Mouse (Mus musculus) spleen, postnatal 4 days (tissue): ENCODE data around the gene Hk1.

ENCODE experiments used
- DNase-seq, 2 experiments: peaks; one replicate each; pipeline ENCODE4 v3.0.0; 2022; ENCODE audit warnings: low spot score in 2 of 2

Hk1 gene

DNA sequence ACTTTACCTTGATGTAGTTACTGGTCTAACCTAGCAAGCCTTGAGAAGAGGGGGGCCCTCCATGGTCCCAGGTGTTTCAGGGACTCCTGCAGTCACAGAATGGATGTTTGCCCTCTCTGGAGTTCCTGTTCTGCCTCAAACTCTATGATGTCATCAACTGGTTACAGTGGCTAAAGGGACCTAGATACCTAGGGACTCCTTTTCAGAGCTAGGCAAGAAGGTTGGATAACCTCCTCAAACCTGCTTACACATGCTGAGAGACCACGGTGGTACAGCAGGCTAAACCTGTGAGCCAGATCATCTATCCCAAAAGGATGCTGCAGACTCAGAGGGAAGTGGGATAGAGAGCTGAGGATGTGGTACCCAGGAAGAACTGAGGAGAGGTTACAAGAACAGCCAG, at the start of gene Hk1:
TSS of gene Hk1 (minus strand) at position 101 of the 400 bp plus-strand sequence.
- no peak for DNase-seq

DNA sequence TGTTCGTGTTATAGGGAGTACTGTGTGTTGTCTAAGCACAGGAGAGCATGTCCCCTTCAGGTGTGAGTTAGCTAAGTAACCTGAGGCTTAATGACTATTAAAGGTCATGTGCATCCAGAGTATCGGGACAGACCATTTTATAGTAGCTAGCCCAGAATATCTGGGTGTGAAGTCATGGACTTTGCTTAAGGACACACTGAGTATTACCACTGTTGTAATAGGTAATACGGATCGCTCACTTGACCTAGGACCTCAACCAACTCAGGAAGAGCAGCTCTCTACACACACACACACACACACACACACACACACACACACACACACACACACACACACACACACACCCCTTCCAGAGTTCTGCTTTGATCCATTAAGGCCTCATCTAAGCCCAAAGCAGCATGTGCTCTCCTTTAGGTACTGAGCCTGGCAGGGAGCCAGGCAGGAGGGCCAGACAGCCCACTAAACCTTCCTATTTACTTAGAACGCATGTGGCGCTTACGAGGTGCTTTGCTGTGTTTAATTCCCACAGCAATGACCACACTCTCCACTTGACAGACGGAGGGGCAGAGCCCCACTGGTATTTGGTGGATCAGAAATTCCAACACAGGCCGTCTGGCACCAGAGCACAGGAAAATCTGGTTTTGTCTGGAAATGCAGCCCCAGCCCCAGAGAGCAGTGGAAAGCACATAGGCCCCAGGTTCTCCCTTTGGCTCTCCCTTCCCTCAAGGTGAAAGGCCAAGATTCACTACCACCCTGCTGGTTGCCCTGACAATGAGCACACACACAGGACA, 45.6 kb upstream of the Hk1 start:
- DNase-seq: no peak

DNA sequence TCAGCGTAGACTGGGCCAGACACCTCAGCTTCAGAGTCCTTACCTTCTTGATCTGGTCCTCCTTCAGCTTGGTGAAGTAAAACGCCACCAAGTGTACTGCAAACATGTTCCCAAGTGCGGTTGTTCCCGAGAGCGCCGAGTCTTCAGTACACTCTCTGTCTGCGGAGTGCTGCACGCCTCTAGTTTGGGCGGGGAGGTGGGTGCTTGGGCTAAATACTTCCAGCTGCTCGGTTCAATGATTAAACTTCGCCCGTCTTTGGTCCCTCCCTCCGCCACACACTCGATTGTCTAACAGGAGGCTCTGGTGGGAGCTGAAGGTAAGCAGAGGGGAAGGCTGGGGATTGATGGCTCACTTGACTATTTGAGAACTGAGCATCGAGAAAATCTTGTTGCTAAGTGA, 42.5 kb upstream of the Hk1 start, which contains the start of gene Hkdc1:
TSS of gene Hkdc1 (minus strand) at position 237 of the 400 bp plus-strand sequence.
- no peak for DNase-seq

DNA sequence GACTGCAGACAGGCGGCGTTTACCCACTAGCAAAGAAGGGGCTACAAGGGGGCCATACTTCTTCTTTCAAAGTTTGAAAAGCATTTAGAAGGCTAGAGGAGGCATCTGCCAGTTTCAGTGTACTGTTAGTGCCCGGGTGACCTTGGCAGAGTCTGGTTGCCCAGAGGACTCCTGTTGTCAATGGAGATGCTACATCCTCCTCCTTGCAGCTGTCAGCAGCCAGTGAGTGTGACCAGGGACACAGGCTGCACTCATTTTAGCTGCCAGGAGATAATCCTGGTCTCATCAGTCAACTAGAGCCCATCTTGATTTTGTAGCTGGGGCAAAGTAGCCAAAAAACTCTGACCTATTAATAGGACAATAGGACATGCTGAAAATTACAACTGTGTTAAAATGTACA, 41.4 kb upstream of the Hk1 start:
- DNase-seq: no peak

DNA sequence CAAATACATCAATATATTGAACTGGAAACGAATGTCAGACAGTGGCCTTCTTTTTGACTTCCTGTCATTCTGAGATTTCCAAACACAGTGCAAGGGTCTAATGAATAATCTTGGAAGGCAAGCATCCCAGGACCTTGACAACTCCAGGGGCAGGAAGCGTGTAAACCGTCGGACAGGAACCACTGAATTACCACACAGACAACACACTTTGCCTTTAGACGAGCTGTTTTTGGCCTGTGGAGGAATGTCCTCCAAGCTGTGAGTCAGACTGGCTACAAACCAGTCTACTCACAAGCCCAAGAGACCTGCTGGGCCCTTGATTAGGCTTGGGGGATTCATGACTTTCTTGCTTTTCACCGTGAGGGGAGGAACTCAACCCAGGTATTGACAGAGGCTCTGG, 40.7 kb upstream of the Hk1 start:
- DNase-seq: no peak

DNA sequence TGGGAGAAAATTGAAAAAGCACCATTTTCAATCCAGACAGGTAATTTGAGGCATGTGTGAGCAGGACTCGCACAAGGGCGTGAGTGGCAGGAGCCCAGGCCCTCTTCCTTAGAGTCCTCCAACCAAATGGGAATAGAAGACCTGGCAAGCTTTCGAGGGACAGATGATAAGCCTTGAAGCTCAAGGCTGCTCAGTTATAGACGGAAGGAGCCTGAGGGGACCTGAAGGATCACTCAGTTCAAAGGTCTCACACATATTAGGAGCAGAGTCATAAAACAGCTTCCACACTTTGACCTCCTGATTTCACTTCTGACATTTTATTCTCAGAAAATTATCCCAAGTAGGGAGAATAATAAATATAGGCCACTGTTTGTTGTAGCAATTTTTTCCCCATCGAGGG, 39.7 kb upstream of the Hk1 start:
- DNase-seq: no peak

DNA sequence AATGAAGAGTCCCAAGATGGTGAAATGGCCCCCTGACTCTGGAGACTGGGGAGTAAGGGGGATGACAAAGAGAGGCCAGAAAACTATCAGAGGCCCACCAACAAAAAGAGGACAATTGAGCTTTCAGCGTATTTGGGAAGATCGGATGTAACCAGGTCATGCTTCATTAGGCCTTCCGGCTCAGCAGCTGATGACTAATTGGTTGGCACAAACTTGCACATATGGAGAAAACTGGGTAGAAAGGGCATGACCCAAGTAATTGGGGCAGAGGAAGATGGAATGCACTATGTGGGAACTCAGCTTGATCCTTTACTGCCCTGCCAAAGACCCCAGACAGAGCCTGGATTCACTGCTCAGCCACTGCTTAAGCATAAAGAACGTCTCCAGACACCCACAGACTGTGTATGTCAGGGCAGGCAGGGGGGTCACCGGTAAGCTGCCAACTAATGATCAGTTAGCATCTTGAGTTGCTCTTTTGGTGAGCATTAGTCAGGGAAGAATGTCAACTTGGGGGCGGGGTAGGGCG, 39.2 kb upstream of the Hk1 start:
- DNase-seq: no peak

DNA sequence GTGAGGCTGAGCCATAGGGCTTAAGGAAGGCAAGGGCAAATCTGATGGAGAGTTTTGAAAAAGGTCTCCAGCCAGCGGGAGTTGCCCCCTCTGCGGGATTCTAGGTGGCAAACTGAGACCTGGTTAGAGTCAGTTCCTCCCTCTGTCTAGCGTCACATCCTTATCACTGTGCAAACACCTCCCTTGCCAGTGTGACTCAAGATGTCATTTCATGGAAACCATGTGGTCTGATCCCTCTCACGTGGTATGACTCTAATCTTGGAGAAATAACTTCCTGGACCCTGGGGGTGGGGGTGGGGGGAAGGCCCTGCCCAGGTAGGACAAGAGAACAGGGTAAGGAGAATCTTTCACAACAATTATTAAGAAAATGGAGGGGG, 33.9 kb upstream of the Hk1 start:
- DNase-seq: no peak

DNA sequence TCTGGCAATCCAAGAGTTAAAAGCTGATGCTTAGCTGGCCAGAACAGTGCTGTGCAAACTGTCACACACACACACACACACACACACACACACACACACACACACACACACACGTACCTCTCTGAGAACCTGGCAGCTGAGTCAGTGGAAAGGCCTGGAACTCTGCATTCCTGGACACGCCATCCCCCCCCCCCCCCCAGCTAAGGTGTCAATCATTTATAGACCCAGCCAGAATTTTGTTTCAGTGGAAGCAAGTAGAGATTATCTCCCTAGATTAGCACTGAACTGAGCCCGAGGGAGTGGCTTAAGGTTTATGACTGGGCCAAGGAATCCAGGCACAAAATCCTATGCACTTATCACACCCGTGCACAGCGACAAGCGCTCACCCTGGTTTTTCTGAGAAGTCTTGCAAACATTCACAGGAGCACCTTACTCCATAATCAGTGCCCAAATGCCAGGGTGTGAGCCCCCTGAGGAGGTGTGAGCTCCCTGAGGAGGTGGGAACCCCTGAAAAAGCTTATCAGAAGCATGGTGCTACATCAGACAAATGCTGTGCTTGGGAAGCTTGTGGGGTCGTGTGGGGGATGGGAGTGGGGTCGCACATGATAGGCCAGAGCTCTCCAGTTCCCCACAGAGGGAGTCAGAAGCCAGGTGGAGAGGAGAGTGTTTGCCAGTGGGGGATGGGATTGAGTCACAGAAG, 33.3 kb upstream of the Hk1 start:
- DNase-seq: no peak

DNA sequence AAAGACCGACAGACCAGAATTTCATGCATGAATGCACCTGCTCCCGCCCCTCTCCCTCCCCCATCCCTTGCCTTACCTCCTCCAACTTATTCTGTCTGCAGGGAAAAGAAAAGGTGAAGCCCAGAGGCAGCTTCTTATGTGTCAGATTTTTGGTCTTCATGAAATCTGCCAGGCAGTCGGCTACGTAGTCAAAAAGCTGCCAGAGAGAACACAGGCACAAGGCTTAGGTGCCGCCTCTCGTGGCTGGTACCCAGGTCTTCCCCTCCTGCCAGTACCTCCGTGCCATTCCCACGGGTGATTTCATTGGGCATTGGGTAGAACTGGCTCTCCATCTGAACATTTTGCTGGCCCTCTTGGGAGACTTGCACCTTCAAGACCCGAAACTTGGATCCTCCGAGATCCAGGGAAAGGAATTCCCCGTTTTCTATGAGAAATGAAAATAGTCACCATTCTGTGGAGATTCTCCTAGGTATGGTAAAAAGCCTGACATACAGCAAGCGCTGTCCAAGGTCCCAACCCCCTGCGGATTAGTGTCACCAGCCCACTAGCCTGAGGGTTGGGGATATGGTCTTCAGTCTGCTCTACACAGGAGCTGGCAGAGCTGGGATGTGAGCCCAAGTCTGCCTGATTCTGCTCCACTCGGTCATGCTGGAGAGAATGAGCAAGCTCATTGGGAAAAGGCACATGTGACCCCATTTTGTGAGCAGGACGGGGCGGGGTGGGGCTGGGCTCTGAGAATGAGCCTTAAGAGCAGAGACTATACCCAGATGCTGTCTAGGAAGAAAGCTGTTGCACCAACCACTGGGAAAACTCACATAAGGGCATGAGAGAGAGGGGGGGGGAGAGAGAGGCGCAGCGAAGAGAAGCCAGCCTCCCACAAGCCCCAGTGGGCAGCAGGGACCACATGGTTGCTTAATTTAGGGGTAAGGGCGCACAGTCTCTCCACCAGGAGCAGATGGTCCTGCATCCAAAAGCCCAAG, 32.0 kb upstream of the Hk1 start:
- DNase-seq: no peak

DNA sequence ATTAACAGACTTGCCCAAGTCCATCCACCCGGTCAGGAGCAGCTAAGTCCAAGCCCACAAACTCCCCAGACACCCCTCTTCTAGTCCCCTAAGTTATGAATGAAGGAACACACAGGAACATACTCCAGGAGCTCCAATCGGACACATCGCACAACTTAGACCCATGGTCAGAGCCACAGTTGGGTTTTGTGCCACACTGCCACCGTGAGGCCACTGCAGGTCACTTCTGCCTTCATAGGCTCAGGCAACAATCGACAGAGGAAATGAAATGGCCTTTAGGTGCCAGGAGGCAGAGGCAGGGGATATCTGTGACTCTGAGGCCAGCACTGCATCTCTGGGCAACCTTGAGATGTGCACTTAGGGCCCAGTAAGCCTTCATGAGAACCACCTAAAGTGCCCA, 31.2 kb upstream of the Hk1 start:
- DNase-seq: peak; percentile 50 to 82

DNA sequence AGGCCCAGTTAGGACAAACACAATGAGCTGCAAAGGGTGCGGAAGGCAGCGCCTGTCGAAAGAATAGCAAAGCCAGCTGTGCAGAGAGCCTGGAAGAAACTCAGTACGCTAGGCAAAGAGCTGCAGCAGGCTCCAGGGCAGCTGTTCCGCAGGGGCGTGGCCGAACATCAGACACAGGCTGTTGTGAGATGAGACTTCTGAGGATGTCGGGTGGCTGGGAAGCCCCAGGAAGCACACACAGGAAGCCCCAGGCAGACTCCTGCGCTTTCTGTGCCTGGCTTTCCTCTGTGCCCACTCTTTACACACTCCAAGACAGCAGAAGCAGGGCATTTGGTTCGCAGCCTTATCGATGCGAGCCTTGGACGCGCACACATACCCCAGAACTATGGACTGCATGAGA, 25.2 kb upstream of the Hk1 start:
- DNase-seq: no peak

DNA sequence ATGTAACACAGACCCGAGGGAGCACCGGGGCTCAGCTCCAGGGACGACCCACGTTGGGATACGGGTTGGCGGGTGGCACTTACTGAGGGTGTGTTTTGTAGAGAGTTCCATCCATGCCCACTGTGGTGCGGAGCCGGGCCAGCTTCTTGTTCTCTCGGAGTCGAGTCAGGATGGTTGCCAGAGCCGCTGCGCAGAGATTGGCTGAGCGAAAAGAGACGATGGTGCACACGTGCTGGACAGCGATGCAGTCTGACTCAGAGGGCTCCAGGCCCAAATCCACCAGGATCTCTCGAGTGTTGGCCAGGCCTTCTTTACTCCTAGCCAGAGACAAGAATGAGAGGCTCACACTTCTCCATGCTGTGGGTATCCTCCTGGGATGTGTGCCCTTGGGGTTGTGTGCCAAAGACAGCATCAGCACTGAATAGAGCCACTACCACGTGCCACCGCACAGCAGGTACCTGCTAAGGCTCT, 22.0 kb upstream of the Hk1 start:
- DNase-seq: no peak

DNA sequence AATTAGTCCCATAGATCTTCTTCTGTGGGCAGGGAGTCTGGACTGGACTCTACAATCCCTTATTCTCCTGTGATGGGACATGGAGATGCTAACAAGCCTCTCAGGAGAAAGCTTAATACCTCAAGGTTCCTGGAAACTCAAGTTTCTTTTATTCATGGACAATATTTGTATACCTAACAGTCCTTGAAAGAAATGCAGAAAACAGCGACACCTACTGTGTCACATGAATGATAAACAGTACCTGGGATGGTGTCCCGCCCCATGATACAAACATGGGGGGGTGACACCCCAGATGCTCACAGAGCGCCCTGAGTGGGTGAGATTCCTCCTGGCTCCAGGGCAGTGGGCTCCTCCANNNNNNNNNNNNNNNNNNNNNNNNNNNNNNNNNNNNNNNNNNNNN, 3.3 kb upstream of the Hk1 start:
- DNase-seq: no peak

DNA sequence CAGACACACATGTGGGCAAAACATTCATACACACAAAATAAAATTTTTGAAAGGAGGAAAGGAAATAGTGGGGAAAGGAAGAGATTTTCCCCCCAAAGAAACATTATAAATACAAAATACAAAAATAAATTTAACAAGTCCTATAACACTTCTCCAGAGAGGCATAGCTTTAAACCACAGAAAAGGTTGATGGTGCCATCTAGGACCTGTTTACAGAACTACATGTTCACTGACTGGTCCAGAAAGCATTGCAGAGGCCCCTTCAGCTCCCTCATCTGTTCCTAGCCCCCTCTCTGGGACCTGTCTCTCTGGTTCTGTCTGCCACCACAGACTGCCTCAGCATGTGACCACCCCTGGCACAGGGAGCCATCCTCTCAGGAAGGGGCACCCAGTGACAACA, 1.2 kb upstream of the Hk1 start:
- DNase-seq: no peak

DNA sequence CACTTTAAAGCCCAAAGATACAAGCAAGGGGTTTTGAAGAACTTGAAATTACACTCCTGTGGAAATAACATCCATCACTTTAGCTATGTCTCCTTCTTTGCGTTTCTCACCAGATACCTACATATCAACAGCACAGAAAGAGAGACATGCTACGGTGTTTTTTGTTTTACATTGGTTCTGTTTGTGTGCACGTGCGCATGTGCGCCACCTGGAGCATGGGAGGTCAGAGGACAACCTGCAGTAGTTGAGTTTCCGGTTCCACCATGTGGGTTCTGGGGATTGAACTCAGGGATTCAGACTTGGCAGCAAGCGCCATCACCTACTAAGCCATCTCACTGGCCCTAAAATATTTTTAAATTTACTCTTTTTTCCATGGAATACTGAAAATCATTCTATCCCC, 20.9 kb downstream of the Hk1 start:
- no peak for DNase-seq

DNA sequence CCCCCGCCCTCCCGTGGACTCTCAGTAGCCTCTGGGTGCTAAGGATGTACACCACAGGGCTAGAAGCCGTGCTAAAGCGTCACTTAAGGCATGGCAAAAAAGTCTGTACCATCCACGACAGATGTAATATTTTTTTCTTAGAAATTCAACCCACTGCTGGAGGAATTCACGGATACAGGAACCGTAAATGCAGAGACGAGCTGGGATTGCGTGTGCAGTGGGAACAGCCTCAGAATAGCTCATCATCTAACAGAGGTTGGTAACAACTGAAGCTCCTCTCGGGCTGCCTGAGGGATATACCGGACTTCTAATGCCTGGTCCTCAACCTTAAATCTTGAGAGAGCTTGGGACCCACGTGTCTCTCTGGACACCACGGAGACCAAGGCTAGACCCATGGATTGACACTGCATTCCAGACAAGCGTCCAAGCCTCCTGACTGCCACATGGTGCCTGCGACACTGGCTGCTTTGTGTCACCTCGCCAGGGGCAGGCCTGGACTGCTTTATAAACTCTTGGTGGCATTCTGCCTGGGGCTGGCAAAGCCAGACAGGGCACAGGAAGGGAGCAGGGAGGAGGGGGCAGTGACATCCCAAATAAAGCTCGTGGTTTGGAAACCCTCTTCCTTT, 23.5 kb downstream of the Hk1 start:
- DNase-seq: no peak

DNA sequence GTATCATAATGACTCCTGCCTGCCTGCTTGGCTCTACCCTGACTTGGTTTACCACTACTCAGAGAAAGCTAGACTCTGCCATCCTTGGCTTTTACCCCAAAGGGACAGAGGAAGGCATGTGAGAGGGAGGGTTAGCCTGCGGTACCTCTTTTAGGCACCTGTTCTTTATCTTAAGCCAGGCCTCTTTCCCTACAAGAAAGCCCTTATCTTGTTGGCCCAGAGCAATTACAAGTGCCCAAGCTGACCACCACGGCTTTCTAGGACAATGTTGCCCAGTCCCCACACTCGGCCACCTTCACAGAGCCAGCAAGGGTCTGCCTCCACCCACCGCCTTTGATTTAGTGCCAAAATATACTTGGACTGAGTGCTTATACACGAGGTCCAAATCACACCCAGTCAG, 34.6 kb downstream of the Hk1 start:
- no peak for DNase-seq

DNA sequence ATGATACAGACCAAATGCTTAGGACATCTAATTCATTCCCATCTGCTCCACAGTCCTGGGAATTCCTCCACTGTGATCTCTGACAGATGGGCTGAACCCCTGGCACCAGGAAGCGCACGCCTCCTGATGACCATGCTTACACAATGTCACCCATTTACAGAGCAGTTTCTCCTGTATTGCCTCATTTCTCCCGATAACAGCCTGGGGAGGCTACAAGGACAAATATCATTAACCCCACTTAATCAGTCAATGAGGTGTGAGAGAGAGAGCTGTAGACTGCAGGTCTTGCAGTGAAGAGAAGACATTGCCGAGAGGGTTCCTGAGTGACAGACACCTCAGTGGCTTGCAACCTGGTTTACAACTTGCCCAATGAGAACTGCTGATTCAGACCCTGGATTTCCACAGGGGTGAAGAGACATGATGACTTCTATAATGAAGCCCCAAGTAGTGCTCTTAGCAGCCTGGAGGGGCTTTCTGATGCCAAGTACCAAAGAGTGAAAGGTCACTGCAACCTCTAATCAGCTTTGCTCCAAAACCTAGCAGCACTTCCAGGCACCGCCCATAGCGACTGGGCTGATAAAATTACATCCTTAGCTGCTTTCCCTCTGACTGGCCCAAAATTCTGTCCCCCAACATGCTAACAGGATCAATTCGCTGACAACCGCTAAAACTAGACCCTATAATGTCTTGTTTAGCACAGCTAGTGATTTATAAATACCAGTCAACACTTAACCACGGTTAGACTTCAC, 35.5 kb downstream of the Hk1 start:
- peak in 1 of 2 experiments; percentile 45 for DNase-seq

DNA sequence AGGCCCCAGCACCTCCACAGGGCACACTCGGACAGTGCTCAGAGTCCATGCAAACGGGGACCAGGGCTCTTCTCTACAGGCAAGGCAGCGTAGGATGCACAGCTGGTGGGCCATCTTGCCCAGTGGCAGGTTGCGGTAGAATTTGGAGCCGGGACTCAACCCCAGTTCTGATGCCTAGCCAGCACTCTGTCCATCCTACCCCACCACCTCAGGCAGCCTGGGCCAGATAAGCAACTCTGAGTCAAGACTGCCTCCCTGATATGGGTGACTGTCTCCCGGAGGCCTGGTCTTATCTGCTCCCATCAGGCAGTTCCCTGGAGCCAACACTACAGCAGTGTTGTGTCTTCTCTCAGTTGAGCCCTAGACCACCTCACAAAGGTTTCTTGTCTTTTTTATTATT, 37.2 kb downstream of the Hk1 start:
- DNase-seq: peak; percentile 66 to 77

DNA sequence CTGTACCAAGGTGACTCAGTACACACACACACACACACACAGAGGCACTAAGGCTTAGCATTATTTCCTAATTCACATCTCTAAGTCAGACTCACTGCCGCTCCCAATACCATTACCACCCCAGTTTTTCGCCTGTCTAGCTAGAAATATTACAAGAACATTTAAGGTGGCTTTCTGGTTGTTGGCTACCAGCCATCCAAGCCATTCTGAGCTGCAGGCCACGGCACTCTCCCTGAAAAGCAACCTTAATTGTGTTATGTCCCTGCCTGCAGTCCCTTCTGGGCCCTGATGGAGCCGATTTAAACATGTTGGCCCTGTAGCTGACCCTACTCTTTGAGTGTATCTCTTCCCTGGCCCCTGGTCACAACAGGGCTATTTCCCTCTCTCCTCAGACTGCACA, 37.8 kb downstream of the Hk1 start:
- no peak for DNase-seq
